In genomic region chr11:57778349-57778748, GRCm38 (mm10) we compare ENCODE assay signal across 8 mouse cellular contexts. TPM values are rescaled to one million over a fixed set of nuclear protein-coding genes. Genes with fewer than 3 reads are reported as not detected.
DNase-seq lines count a peak whose midpoint lies in the region; ATAC-seq and TF ChIP-seq lines count a peak whose summit lies in the region.

No protein-coding gene starts in this region.

- peaks cover 64% of the 10 kb centered on the region for H3K27me3 ChIP-seq in forebrain, embryonic 10.5 days (ENCODE audit: poor library complexity, severe bottlenecking)
- H3K27me3 ChIP-seq in intestine, embryonic 16.5 days (replicated peaks; ENCODE audit: control insufficient read depth, insufficient read depth, low read length): no peaks in the 10 kb centered on the region

- H3K36me3 ChIP-seq in forebrain, embryonic 10.5 days (replicated peaks): peaks cover 10% of the 10 kb centered on the region
- no peaks in the 10 kb centered on the region for H3K36me3 ChIP-seq in intestine, embryonic 16.5 days (ENCODE audit: control insufficient read depth, insufficient read depth, low read length)

- H3K4me3 ChIP-seq in forebrain, embryonic 10.5 days: no peak overlapping the region
- no peak overlapping the region for H3K4me3 ChIP-seq in intestine, embryonic 16.5 days (ENCODE audit: low read length)
- no peak overlapping the region for H3K4me3 ChIP-seq in olfactory bulb, adult 2 months (ENCODE audit: insufficient read depth, low read depth, low read length)

- H3K4me1 ChIP-seq in forebrain, embryonic 10.5 days: peaks cover 35% of the 10 kb centered on the region
- H3K4me1 ChIP-seq in intestine, embryonic 16.5 days (ENCODE audit: control insufficient read depth, insufficient read depth, low read length): no peaks in the 10 kb centered on the region; the same call in 1 of the 2 replicates
- H3K4me1 ChIP-seq in olfactory bulb, adult 2 months (ENCODE audit: control insufficient read depth, insufficient read depth, low read length): peaks cover 17% of the 10 kb centered on the region

- H3K9ac ChIP-seq in intestine, embryonic 16.5 days (ENCODE audit: low read depth, low read length): no peak overlapping the region

- TF ChIP-seq POLR2A in olfactory bulb, adult 2 months (IDR thresholded peaks at IDR 0.05; ENCODE audit: insufficient read depth, low read depth, low read length): no peak

- no peak overlapping the region for H3K4me2 ChIP-seq in intestine, embryonic 16.5 days (ENCODE audit: low read depth, low read length)

- no peak overlapping the region for H3K27ac ChIP-seq in forebrain, embryonic 10.5 days
- no peak overlapping the region for H3K27ac ChIP-seq in intestine, embryonic 16.5 days (ENCODE audit: low read length)
- H3K27ac ChIP-seq in olfactory bulb, adult 2 months (ENCODE audit: insufficient read depth, low read depth, low read length): no peak overlapping the region

- ATAC-seq in intestine, embryonic 16.5 days: peak; percentile 36

- H3K9me3 ChIP-seq in forebrain, embryonic 10.5 days: no peaks in the 10 kb centered on the region
- H3K9me3 ChIP-seq in intestine, embryonic 16.5 days (ENCODE audit: control insufficient read depth, low read length): no peaks in the 10 kb centered on the region

- WGBS in forebrain, embryonic 10.5 days: 20% methylated on average over 5 of the region's 5 CpGs
- WGBS in intestine, embryonic 16.5 days: 22% methylated on average over 5 of the region's 5 CpGs
- WGBS in olfactory bulb, adult 2 months: 25% methylated on average over 5 of the region's 5 CpGs

- TF ChIP-seq CTCF in olfactory bulb, adult 2 months (IDR thresholded peaks at IDR 0.05; ENCODE audit: insufficient read depth, low read depth, low read length): peak; percentile 69; the same call in 1 of the 2 replicates

- peak; percentile 43 for DNase-seq in right cerebral cortex, adult 18-20 months
- DNase-seq in right cerebral cortex, postnatal 36 days (ENCODE audit: low spot score in 2 of 2): no peak
- peak; percentile 81 for DNase-seq in brain, adult 2 months (ENCODE audit: low read depth, low spot score)
- peak; percentile 75 for DNase-seq in forebrain, embryonic 10.5 days (ENCODE audit: extremely low spot score, low spot score)
- peak; percentile 12 to 24 for DNase-seq in lung, adult 18-20 months
- no peak for DNase-seq in gastrocnemius, postnatal 25 days

RNA-seq across cellular contexts. Expression of gene Sap30l, which starts 23.1 kb away (rescaled TPM):
- 6.4 and 7.7 TPM in 2 replicates for polyA plus RNA-seq in forebrain, embryonic 10.5 days (2016; fragmentation: Nextera tagmentation; extraction: Ambion mirVana)
- polyA plus RNA-seq in intestine, embryonic 16.5 days (2015; fragmentation: Nextera tagmentation; extraction: Ambion mirVana): 5.9 and 6.7 TPM in 2 replicates
- polyA plus RNA-seq in olfactory bulb, adult 2 months (2012; ENCODE audit: insufficient read depth, insufficient read length, low replicate concordance, missing spikeins): not detected in 2 replicates
- 10 to 100 TPM; 30.4 to 31.6 TPM for total RNA-seq in gastrocnemius, postnatal 25 days (2021)

RNA-seq across cellular contexts. Expression of gene Hand1, which starts 54.3 kb away (rescaled TPM):
- polyA plus RNA-seq in forebrain, embryonic 10.5 days (2016; fragmentation: Nextera tagmentation; extraction: Ambion mirVana): 0.14 TPM in 1 of 2 replicates, not detected in the other
- 22.0 and 23.0 TPM in 2 replicates for polyA plus RNA-seq in intestine, embryonic 16.5 days (2015; fragmentation: Nextera tagmentation; extraction: Ambion mirVana)
- polyA plus RNA-seq in olfactory bulb, adult 2 months (2012; ENCODE audit: insufficient read depth, insufficient read length, low replicate concordance, missing spikeins): not detected in 2 replicates
- not detected for total RNA-seq in gastrocnemius, postnatal 25 days (2021)

Comparison
In these comparisons a context has a peak if more than half of its experiments do, and no peak if none do; other contexts are left out.
1. DNase-seq: peak in right cerebral cortex, adult 18-20 months (single experiment), brain, adult 2 months (single experiment), forebrain, embryonic 10.5 days (single experiment) and lung, adult 18-20 months (2 of 2); none in right cerebral cortex, postnatal 36 days (0 of 2) and gastrocnemius, postnatal 25 days (single experiment).
2. RNA of gene Hand1, which starts 54.3 kb away (polyA plus RNA-seq): 22.0 to 23.0 TPM in intestine, embryonic 16.5 days; 0.14 TPM in forebrain, embryonic 10.5 days and not detected in olfactory bulb, adult 2 months; every median in the first group is over 10 times any median in the second.